Mouse (Mus musculus) testis, adult 2 months (tissue): Measurements from ENCODE around the gene Pakap.

ENCODE experiments used
- CTCF ChIP-seq: fragments of 200-500 bp; IDR thresholded peaks from 2 replicates; pipeline ENCODE4 v1.5.1; 2012; ENCODE audit warnings: low read depth, mild to moderate bottlenecking, inconsistent platforms, low read length, moderate library complexity; ENCODE audit not compliant: control insufficient read depth, insufficient read depth, insufficient replicate concordance
- POLR2A ChIP-seq: fragments of 200-500 bp; IDR thresholded peaks from 2 replicates; pipeline ENCODE4 v1.6.1; 2012; ENCODE audit warnings: low read depth, mild to moderate bottlenecking, inconsistent platforms, low read length, moderate library complexity; ENCODE audit not compliant: control insufficient read depth

DNA sequence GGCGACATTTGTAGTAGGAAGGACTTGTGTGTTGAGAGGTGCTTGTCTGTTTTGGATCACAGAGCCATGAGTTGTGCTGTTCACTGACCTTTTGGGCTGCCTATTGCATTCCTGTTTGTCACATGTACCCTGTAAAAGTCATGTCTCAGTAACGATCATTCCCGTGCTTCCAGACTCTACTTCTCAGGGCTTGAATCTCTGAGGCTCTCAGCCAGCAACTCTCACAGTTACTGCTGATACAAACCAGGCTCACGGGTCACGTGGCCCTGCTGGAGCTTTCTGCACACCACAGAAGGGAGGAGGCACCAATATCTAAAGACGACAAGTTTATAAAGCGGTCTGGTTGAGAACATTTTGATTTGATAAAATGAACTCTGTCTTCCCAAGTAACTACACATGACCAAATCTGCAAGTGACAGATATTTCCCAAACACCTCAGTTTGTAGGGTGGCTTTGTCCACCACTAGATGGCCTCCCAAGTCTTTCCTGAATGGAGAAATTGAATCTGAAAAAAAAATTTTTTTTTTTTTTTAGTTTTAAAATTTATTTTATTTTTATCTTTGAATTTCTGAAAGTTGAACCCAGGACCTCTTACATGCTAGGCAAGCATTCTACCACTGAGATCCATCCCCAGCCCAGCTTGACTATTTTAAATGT, 103.0 kb downstream of the Pakap start:
- TF ChIP-seq POLR2A (no peak), CTCF (no peak)
